Mouse (Mus musculus) bone marrow macrophage, adult 2 months (primary cell): ENCODE data around the gene Cyld. TPM values are rescaled to one million over a fixed set of nuclear protein-coding genes. Genes with fewer than 3 reads are reported as not detected.
"Not testable (repeated sequence)": the region's sequence is repeated elsewhere in the genome, so short reads cannot be mapped to it uniquely, and the experiment has no call there.

Experiments
- H3K27ac ChIP-seq: 2 replicates; pipeline ENCODE4 v1.5.1; 2012; ENCODE audit warnings: low read depth, low read length; ENCODE audit not compliant: insufficient read depth
- H3K4me1 ChIP-seq: 2 replicates; pipeline ENCODE4 v1.6.1; 2012; ENCODE audit warnings: low read length; ENCODE audit not compliant: control insufficient read depth, insufficient read depth
- H3K4me3 ChIP-seq: 2 replicates; pipeline ENCODE4 v1.5.1; 2012; ENCODE audit warnings: mild to moderate bottlenecking, low read length, moderate library complexity; ENCODE audit not compliant: insufficient read depth
- CTCF ChIP-seq: IDR thresholded peaks from 2 replicates; pipeline ENCODE4 v1.5.1; 2012; ENCODE audit warnings: low read depth, mild to moderate bottlenecking, low read length, moderate library complexity
- POLR2A ChIP-seq: IDR thresholded peaks from 2 replicates; pipeline ENCODE4 v1.6.1; 2012; ENCODE audit warnings: mild to moderate bottlenecking, low read depth, low read length, borderline replicate concordance
- polyA plus RNA-seq: library from polyadenylated mRNA; stranded (reverse); fragments of >200 nt; gene quantifications from 2 replicates; pipeline ENCODE4 v1.2.4, GENCODE M21; 2012; ENCODE audit not compliant: missing spikeins, insufficient read depth, insufficient read length

Gene Cyld
- polyA plus RNA-seq, 1 experiment, result 33.9 TPM

GRCm38 (mm10) chr8:88783722-88784121 is 86.9 kb downstream of the Cyld start:
- Histone ChIP-seq H3K27ac (no peak overlapping the region), H3K4me3 (no peak overlapping the region), H3K4me1 (peaks cover 2% of the 10 kb centered on the region; the same call in 1 of the 2 replicates)
- TF ChIP-seq POLR2A (no peak), CTCF (no peak)

- H3K4me3 ChIP-seq, H3K27ac ChIP-seq: not testable (repeated sequence)
- H3K4me1 ChIP-seq, result peaks cover 14% of the 10 kb centered on the region
Observed at GRCm38 (mm10) chr8:88788335-88788734, 91.5 kb downstream of the Cyld start.

GRCm38 (mm10) chr8:88792691-88793323 is 96.0 kb downstream of the Cyld start:
- Histone ChIP-seq H3K4me1 (peaks cover 13% of the 10 kb centered on the region), H3K4me3 (no peak overlapping the region), H3K27ac (no peak overlapping the region)
- TF ChIP-seq POLR2A, result no peak

- H3K4me1 ChIP-seq, result peaks cover 13% of the 10 kb centered on the region
- no peak overlapping the region for H3K27ac ChIP-seq
- TF ChIP-seq CTCF (no peak), POLR2A (no peak)
- H3K4me3 ChIP-seq, result no peak overlapping the region
Observed at GRCm38 (mm10) chr8:88793324-88793722, 96.5 kb downstream of the Cyld start.

GRCm38 (mm10) chr8:88793746-88794614 is 97.2 kb downstream of the Cyld start:
- no peak overlapping the region for H3K4me3 ChIP-seq
- peaks cover 13% of the 10 kb centered on the region for H3K4me1 ChIP-seq
- no peak overlapping the region for H3K27ac ChIP-seq
- no peak for TF ChIP-seq CTCF
- TF ChIP-seq POLR2A, result no peak

GRCm38 (mm10) chr8:88794615-88794907 is 97.7 kb downstream of the Cyld start:
- H3K27ac ChIP-seq, result no peak overlapping the region
- no peak overlapping the region for H3K4me3 ChIP-seq
- H3K4me1 ChIP-seq, result peaks cover 13% of the 10 kb centered on the region
- no peak for TF ChIP-seq CTCF
- no peak for TF ChIP-seq POLR2A

- no peak for TF ChIP-seq CTCF
- TF ChIP-seq POLR2A, result no peak
- no peak overlapping the region for H3K27ac ChIP-seq
- peaks cover 13% of the 10 kb centered on the region for H3K4me1 ChIP-seq
- no peak overlapping the region for H3K4me3 ChIP-seq
Observed at GRCm38 (mm10) chr8:88795896-88796295, 99.1 kb downstream of the Cyld start.

GRCm38 (mm10) chr8:88796651-88797050 is 99.8 kb downstream of the Cyld start:
- Histone ChIP-seq H3K4me1 (peaks cover 13% of the 10 kb centered on the region), H3K27ac (no peak overlapping the region), H3K4me3 (no peak overlapping the region)
- TF ChIP-seq POLR2A (no peak), CTCF (no peak)

Other genes with a start within 250 kb of the Cyld start
- not detected in 2 replicates for gene Nkd1, start 175.7 kb upstream of the Cyld start, polyA plus RNA-seq
- 82.4 and 85.5 TPM in 2 replicates for gene Snx20, start 60.9 kb upstream of the Cyld start, polyA plus RNA-seq
- 4.1 and 4.2 TPM in 2 replicates for gene Nod2, start 49.7 kb upstream of the Cyld start, polyA plus RNA-seq